Mouse (Mus musculus) E14TG2a.4 (cell line): ENCODE measurements at regions not wholly inside any gene's neighbourhood (a gene's known extent, or its start where the extent isn't known, plus 50 kb on each side); places are given as distances from the start of the nearest gene placed in this dataset.

Experiments
- CTCF ChIP-seq: conservative IDR thresholded peaks from 2 replicates; pipeline ENCODE4 v1.5.1; 2014; ENCODE audit warnings: low read length
- NANOG ChIP-seq: IDR thresholded peaks from 2 replicates; pipeline ENCODE4 v1.6.1; 2014; ENCODE audit warnings: borderline replicate concordance, low read length, mixed read lengths
- POU5F1 ChIP-seq: IDR thresholded peaks from 2 replicates; pipeline ENCODE4 v1.6.1; 2014; ENCODE audit warnings: low read length, borderline replicate concordance

DNA sequence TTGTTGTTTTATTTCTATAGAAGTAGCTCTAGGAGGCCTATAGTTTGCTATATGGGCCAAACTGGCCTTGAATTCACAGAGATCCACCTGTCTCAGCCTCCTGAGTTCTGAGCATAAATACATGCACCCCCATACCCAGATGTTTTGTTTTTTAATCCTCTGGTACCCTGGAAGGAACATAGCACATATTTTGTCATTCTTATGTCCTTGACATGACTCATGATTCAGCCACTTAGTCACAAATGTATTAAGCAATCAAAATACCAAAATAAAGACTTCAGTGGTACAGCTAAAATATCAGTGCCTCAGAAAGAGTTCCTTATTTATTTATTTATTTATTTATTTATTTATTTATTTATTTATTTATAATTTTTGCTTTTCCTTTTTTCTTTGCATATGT lies 1428.3 kb downstream of the Gsdmc2 start:
- TF ChIP-seq CTCF (no peak), POU5F1 (no peak), NANOG (no peak)
